In genomic region chr7:35156561-35157477, GRCm38 (mm10) we compare ENCODE assay signal across 15 mouse cellular contexts. TPM values are rescaled to one million over a fixed set of nuclear protein-coding genes. Genes with fewer than 3 reads are reported as not detected.
A peak's percentile ranks its signal among the peaks of the same experiment; 100 is the strongest.
DNase-seq lines count a peak whose midpoint lies in the region; ATAC-seq and TF ChIP-seq lines count a peak whose summit lies in the region.
"Had no signal": no experiment of that assay in that cellular context is flagged by ENCODE, and none has a peak within 500 bp of the region (broad histone marks: within the 10 kb centered on the region; RNA-seq: fewer than 3 reads in every experiment).

No protein-coding gene starts in this region.

- no peaks in the 10 kb centered on the region for H3K4me1 ChIP-seq in intestine, postnatal 0 days (replicated peaks; ENCODE audit: control insufficient read depth, insufficient read depth, low read length)
- no peaks in the 10 kb centered on the region for H3K4me1 ChIP-seq in intestine, embryonic 16.5 days (ENCODE audit: control insufficient read depth, insufficient read depth, low read length)
- no peaks in the 10 kb centered on the region for H3K4me1 ChIP-seq in hindbrain, embryonic 14.5 days (replicated peaks; ENCODE audit: control insufficient read depth, insufficient read depth, low read length)
- H3K4me1 ChIP-seq: neural tube, embryonic 15.5 days had no signal

- no peaks in the 10 kb centered on the region for H3K9me3 ChIP-seq in intestine, postnatal 0 days (ENCODE audit: control insufficient read depth)
- no peaks in the 10 kb centered on the region for H3K9me3 ChIP-seq in intestine, embryonic 16.5 days (ENCODE audit: control insufficient read depth, low read length)
- no peaks in the 10 kb centered on the region for H3K9me3 ChIP-seq in hindbrain, embryonic 14.5 days (ENCODE audit: control insufficient read depth, low read length)
- H3K9me3 ChIP-seq: heart, embryonic 10.5 days; neural tube, embryonic 15.5 days had no signal

- no peak overlapping the region for H3K27ac ChIP-seq in intestine, postnatal 0 days (ENCODE audit: low read depth, low read length)
- no peak overlapping the region for H3K27ac ChIP-seq in intestine, embryonic 16.5 days (ENCODE audit: low read length)
- no peak overlapping the region for H3K27ac ChIP-seq in hindbrain, embryonic 14.5 days
- H3K27ac ChIP-seq: heart, embryonic 10.5 days; hindbrain, embryonic 10.5 days; layer of hippocampus, adult 2 months; neural tube, embryonic 15.5 days had no signal

- intact Hi-C loops in left cerebral cortex, postnatal 36 days (cut with DNase I) = no loop called here

- no peak overlapping the region for H3K4me2 ChIP-seq in intestine, postnatal 0 days (replicated peaks; ENCODE audit: low read depth)
- no peak overlapping the region for H3K4me2 ChIP-seq in intestine, embryonic 16.5 days (ENCODE audit: low read depth, low read length)
- no peak overlapping the region for H3K4me2 ChIP-seq in hindbrain, embryonic 14.5 days (replicated peaks)
- H3K4me2 ChIP-seq: neural tube, embryonic 15.5 days had no signal

- peak; percentile 30 for DNase-seq in CD4-positive helper T cell, adult 2 months (ENCODE audit: low read depth, low spot score)
- DNase-seq in fat pad, adult 2 months (ENCODE audit: extremely low read depth, low read depth, low spot score) = peak; percentile 96
- DNase-seq in hindbrain, embryonic 14.5 days (ENCODE audit: low spot score) = no peak
- no peak for DNase-seq in gastrocnemius, adult 8-10 months (ENCODE audit: low spot score in 2 of 2)
- no peak for DNase-seq in left cerebral cortex, postnatal 36 days (ENCODE audit: low spot score in 2 of 2)
- DNase-seq: kidney, adult 18-20 months; lung, adult 18-20 months; thymus, adult 18-20 months had no signal

- no peak for TF ChIP-seq CTCF in intestine, postnatal 0 days (IDR thresholded peaks at IDR 0.05; ENCODE audit: low read depth)

- no peak overlapping the region for H3K4me3 ChIP-seq in intestine, postnatal 0 days (ENCODE audit: low read depth, low read length)
- no peak overlapping the region for H3K4me3 ChIP-seq in intestine, embryonic 16.5 days (ENCODE audit: low read length)
- no peak overlapping the region for H3K4me3 ChIP-seq in hindbrain, embryonic 14.5 days (replicated peaks; ENCODE audit: low read length)
- H3K4me3 ChIP-seq: heart, embryonic 10.5 days; hindbrain, embryonic 10.5 days; layer of hippocampus, adult 2 months; neural tube, embryonic 15.5 days had no signal

- no peaks in the 10 kb centered on the region for H3K36me3 ChIP-seq in intestine, postnatal 0 days (ENCODE audit: control insufficient read depth, insufficient read depth)
- no peaks in the 10 kb centered on the region for H3K36me3 ChIP-seq in intestine, embryonic 16.5 days (ENCODE audit: control insufficient read depth, insufficient read depth, low read length)
- H3K36me3 ChIP-seq in hindbrain, embryonic 14.5 days (replicated peaks; ENCODE audit: control insufficient read depth, insufficient read depth) = no peaks in the 10 kb centered on the region
- H3K36me3 ChIP-seq: heart, embryonic 10.5 days; hindbrain, embryonic 10.5 days; neural tube, embryonic 15.5 days had no signal

- no peaks in the 10 kb centered on the region for H3K27me3 ChIP-seq in intestine, postnatal 0 days (replicated peaks; ENCODE audit: control insufficient read depth, insufficient read depth, low read length)
- no peaks in the 10 kb centered on the region for H3K27me3 ChIP-seq in intestine, embryonic 16.5 days (replicated peaks; ENCODE audit: control insufficient read depth, insufficient read depth, low read length)
- H3K27me3 ChIP-seq in hindbrain, embryonic 14.5 days (ENCODE audit: control insufficient read depth, insufficient read depth, low read length) = no peaks in the 10 kb centered on the region
- H3K27me3 ChIP-seq: neural tube, embryonic 15.5 days had no signal

- ATAC-seq in intestine, postnatal 0 days = peak; percentile 16; the same call in 1 of the 2 replicates
- no peak for ATAC-seq in intestine, embryonic 16.5 days
- peak; percentile 85 for ATAC-seq in megakaryocyte, adult 5-6 weeks (ENCODE audit: poor library complexity, severe bottlenecking)
- ATAC-seq in hindbrain, embryonic 14.5 days (ENCODE audit: low FRiP score) = no peak

- 67% methylated on average over 16 of the region's 16 CpGs for WGBS in intestine, postnatal 0 days
- 67% methylated on average over 16 of the region's 16 CpGs for WGBS in intestine, embryonic 16.5 days
- WGBS in hindbrain, embryonic 14.5 days = 82% methylated on average over 16 of the region's 16 CpGs

- no peak overlapping the region for H3K9ac ChIP-seq in intestine, postnatal 0 days (ENCODE audit: low read depth, low read length)
- H3K9ac ChIP-seq in intestine, embryonic 16.5 days (ENCODE audit: low read depth, low read length) = no peak overlapping the region
- H3K9ac ChIP-seq in hindbrain, embryonic 14.5 days = no peak overlapping the region
- H3K9ac ChIP-seq: neural tube, embryonic 15.5 days had no signal

RNA-seq across cellular contexts. Expression of gene Slc7a10, which starts 29.4 kb away (rescaled TPM):
- polyA plus RNA-seq in intestine, postnatal 0 days (2015; fragmentation: Nextera tagmentation; extraction: Ambion mirVana) = 0.34 and 0.42 TPM in 2 replicates
- polyA plus RNA-seq in intestine, embryonic 16.5 days (2015; fragmentation: Nextera tagmentation; extraction: Ambion mirVana) = 0.99 and 1.2 TPM in 2 replicates
- total RNA-seq in megakaryocyte, adult 5-6 weeks (2015) = not detected in 2 replicates
- total RNA-seq in megakaryocyte, adult 5-6 weeks (2017) = not detected in 2 replicates
- polyA plus RNA-seq in hindbrain, embryonic 14.5 days (2014; fragmentation: Nextera tagmentation; extraction: Ambion mirVana) = 18.7 and 21.2 TPM in 2 replicates
- total RNA-seq in gastrocnemius, adult 8-10 months (2022) = 1 to 10 TPM in 3 of 4 experiments, under 1 TPM in 1; 0.82 to 3.1 (median 1.9) TPM
- 10 to 100 TPM; 41.1 to 42.7 TPM for total RNA-seq in left cerebral cortex, postnatal 36 days (2021)

RNA-seq across cellular contexts. Expression of gene Cebpa, which starts 37.7 kb away (rescaled TPM):
- polyA plus RNA-seq in intestine, postnatal 0 days (2015; fragmentation: Nextera tagmentation; extraction: Ambion mirVana) = 25.1 and 28.0 TPM in 2 replicates
- polyA plus RNA-seq in intestine, embryonic 16.5 days (2015; fragmentation: Nextera tagmentation; extraction: Ambion mirVana) = 9.9 and 11.7 TPM in 2 replicates
- 48.7 and 57.0 TPM in 2 replicates for total RNA-seq in megakaryocyte, adult 5-6 weeks (2015)
- 21.7 and 22.4 TPM in 2 replicates for total RNA-seq in megakaryocyte, adult 5-6 weeks (2017)
- polyA plus RNA-seq in hindbrain, embryonic 14.5 days (2014; fragmentation: Nextera tagmentation; extraction: Ambion mirVana) = 0.82 and 1.0 TPM in 2 replicates
- total RNA-seq in gastrocnemius, adult 8-10 months (2022) = 10 to 100 TPM in 1 of 4 experiments, 1 to 10 TPM in 3; 3.0 to 10.9 (median 6.4) TPM
- 10 to 100 TPM in 1 of 2 experiments, 1 to 10 TPM in 1; 9.3 to 11.0 TPM for total RNA-seq in left cerebral cortex, postnatal 36 days (2021)

RNA-seq across cellular contexts. Expression of gene Lrp3, which starts 58.5 kb away (rescaled TPM):
- 1.6 and 2.1 TPM in 2 replicates for polyA plus RNA-seq in intestine, postnatal 0 days (2015; fragmentation: Nextera tagmentation; extraction: Ambion mirVana)
- 2.8 and 3.3 TPM in 2 replicates for polyA plus RNA-seq in intestine, embryonic 16.5 days (2015; fragmentation: Nextera tagmentation; extraction: Ambion mirVana)
- not detected in 2 replicates for total RNA-seq in megakaryocyte, adult 5-6 weeks (2015)
- not detected in 2 replicates for total RNA-seq in megakaryocyte, adult 5-6 weeks (2017)
- 25.1 and 27.3 TPM in 2 replicates for polyA plus RNA-seq in hindbrain, embryonic 14.5 days (2014; fragmentation: Nextera tagmentation; extraction: Ambion mirVana)
- 1 to 10 TPM; 5.0 to 6.0 (median 5.3) TPM for total RNA-seq in gastrocnemius, adult 8-10 months (2022)
- 10 to 100 TPM; 81.8 to 89.0 TPM for total RNA-seq in left cerebral cortex, postnatal 36 days (2021)

Comparison
In these comparisons a context has a peak if more than half of its experiments do, and no peak if none do; other contexts are left out.
1. ATAC-seq: peak in intestine, postnatal 0 days (single experiment) and megakaryocyte, adult 5-6 weeks (single experiment); none in intestine, embryonic 16.5 days (single experiment) and hindbrain, embryonic 14.5 days (single experiment).
2. DNase-seq: peak in CD4-positive helper T cell, adult 2 months (single experiment) and fat pad, adult 2 months (single experiment); none in hindbrain, embryonic 14.5 days (single experiment), gastrocnemius, adult 8-10 months (0 of 2) and left cerebral cortex, postnatal 36 days (0 of 2).
3. RNA of gene Slc7a10, which starts 29.4 kb away (total RNA-seq): 41.1 to 42.7 TPM in left cerebral cortex, postnatal 36 days; 0.82 to 3.1 TPM in gastrocnemius, adult 8-10 months and not detected in megakaryocyte, adult 5-6 weeks; every median in the first group is over 10 times any median in the second.
4. RNA of gene Lrp3, which starts 58.5 kb away (total RNA-seq): 81.8 to 89.0 TPM in left cerebral cortex, postnatal 36 days; 5.0 to 6.0 TPM in gastrocnemius, adult 8-10 months and not detected in megakaryocyte, adult 5-6 weeks; every median in the first group is over 10 times any median in the second.